Mouse (Mus musculus) induced T-regulatory cell, adult 2 months (primary cell): ENCODE data around the gene Lrrc17.
"Not testable (repeated sequence)": the region's sequence is repeated elsewhere in the genome, so short reads cannot be mapped to it uniquely, and the experiment has no call there.

ENCODE experiments used
- DNase-seq: peaks from one replicate; pipeline ENCODE4 v3.0.0-alpha.2; 2012; ENCODE audit warnings: low read depth

The Lrrc17 gene

GRCm38 (mm10) chr5:21608311-21609304 is 65.2 kb downstream of the Lrrc17 start:
- no peak for DNase-seq

- DNase-seq: no peak
These were observed 67.6 kb downstream of the Lrrc17 start for GRCm38 (mm10) chr5:21610996-21611395.

DNA sequence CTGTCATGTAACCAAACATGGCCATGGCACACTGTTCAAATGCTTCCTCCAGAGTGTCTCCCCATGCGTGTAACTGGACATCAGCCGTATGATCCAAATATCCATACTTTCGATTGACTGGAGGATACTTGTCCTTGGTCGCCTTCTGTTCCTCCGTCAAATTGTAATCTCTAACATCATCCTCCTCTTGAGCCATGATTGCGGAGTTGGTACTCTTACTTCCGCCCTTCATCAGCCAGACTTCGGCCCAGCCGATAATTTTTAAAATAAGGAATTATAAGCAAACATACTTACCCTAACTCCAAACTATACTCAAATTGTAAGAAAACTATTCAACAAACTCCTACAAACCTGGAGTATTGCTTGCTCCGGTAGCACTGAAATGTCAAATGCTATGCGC is 70.9 kb downstream of the Lrrc17 start:
- not testable (repeated sequence) for DNase-seq

DNA sequence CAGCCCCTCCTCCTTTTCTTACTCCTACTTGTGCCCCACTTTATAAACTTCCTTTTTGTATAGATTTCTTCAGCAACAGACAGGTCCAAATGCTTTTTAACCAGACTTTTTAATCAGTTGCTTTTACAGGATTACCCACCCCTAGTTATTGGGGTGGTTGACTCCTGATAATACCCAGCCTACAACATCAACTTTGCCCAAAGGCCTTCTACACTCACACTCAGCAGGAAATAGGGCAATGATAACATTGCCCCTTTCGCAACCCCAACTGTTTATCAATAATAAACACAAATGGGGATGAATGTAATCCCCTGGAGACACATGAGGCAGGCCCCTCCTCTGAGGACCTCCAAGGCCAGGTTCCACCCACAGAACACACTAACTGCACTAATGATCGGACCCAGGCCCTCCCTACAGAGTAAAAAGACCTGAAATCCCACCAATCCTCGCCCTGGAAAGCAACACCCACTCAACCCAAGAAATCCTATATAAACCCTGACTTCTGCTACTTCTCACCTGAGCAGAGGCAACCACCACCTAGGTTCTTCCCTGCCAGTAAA is 73.2 kb downstream of the Lrrc17 start:
- no peak for DNase-seq
